Comparison of ENCODE assay signal across 7 mouse cellular contexts in genomic region chr12:79936698-79937097, GRCm38 (mm10).
DNase-seq lines count a peak whose midpoint lies in the region; ATAC-seq and TF ChIP-seq lines count a peak whose summit lies in the region.

No protein-coding gene starts in this region.

- no peak overlapping the region for H3K9ac ChIP-seq in embryonic facial prominence, embryonic 12.5 days
- H3K9ac ChIP-seq in limb, embryonic 14.5 days (ENCODE audit: low read depth, low read length, severe bottlenecking), result no peak overlapping the region

- peak overlapping the region; percentile 63 for H3K27ac ChIP-seq in embryonic facial prominence, embryonic 12.5 days
- peak overlapping the region; percentile 69 for H3K27ac ChIP-seq in hindbrain, embryonic 10.5 days
- H3K27ac ChIP-seq in limb, embryonic 14.5 days (replicated peaks; ENCODE audit: low read depth, low read length), result peak overlapping the region; percentile 61; the same call in 1 of the 2 replicates

- no peaks in the 10 kb centered on the region for H3K36me3 ChIP-seq in embryonic facial prominence, embryonic 12.5 days
- no peaks in the 10 kb centered on the region for H3K36me3 ChIP-seq in hindbrain, embryonic 10.5 days
- H3K36me3 ChIP-seq in limb, embryonic 14.5 days (ENCODE audit: control insufficient read depth, insufficient read depth, low read length), result no peaks in the 10 kb centered on the region

- H3K4me2 ChIP-seq in embryonic facial prominence, embryonic 12.5 days (replicated peaks), result no peak overlapping the region
- no peak overlapping the region for H3K4me2 ChIP-seq in limb, embryonic 14.5 days (replicated peaks; ENCODE audit: low read depth, low read length, severe bottlenecking)

- peaks cover 2% of the 10 kb centered on the region for H3K4me1 ChIP-seq in embryonic facial prominence, embryonic 12.5 days
- H3K4me1 ChIP-seq in hindbrain, embryonic 10.5 days (replicated peaks), result peaks cover 35% of the 10 kb centered on the region
- peaks cover 19% of the 10 kb centered on the region for H3K4me1 ChIP-seq in limb, embryonic 14.5 days (ENCODE audit: control insufficient read depth, insufficient read depth, low read length)

- WGBS in embryonic facial prominence, embryonic 12.5 days, result 21% methylated on average over 5 of the region's 5 CpGs
- WGBS in hindbrain, embryonic 10.5 days, result 50% methylated on average over 5 of the region's 5 CpGs
- WGBS in limb, embryonic 14.5 days, result 22% methylated on average over 5 of the region's 5 CpGs

- peak; percentile 72 for DNase-seq in Muller cell, postnatal 12 days (ENCODE audit: inconsistent ontology term)
- peak; percentile 22 for DNase-seq in hindbrain, embryonic 10.5 days (ENCODE audit: low spot score)
- no peak for DNase-seq in limb, embryonic 14.5 days (ENCODE audit: low spot score)
- DNase-seq in cerebellum, postnatal 4 days (ENCODE audit: low spot score in 2 of 2), result no peak
- DNase-seq in retina, embryonic 14.5 days (ENCODE audit: low spot score), result no peak
- DNase-seq in spleen, postnatal 14 days (ENCODE audit: low spot score in 2 of 2), result no peak

- no peak overlapping the region for H3K4me3 ChIP-seq in embryonic facial prominence, embryonic 12.5 days
- no peak overlapping the region for H3K4me3 ChIP-seq in hindbrain, embryonic 10.5 days
- no peak overlapping the region for H3K4me3 ChIP-seq in limb, embryonic 14.5 days (replicated peaks; ENCODE audit: low read length)

- TF ChIP-seq POLR2A in limb, embryonic 14.5 days (IDR thresholded peaks at IDR 0.05; ENCODE audit: borderline replicate concordance, extremely low read depth, insufficient read depth, insufficient read length), result no peak

- no peaks in the 10 kb centered on the region for H3K27me3 ChIP-seq in embryonic facial prominence, embryonic 12.5 days
- H3K27me3 ChIP-seq in hindbrain, embryonic 10.5 days (ENCODE audit: insufficient read depth, poor library complexity, severe bottlenecking), result no peaks in the 10 kb centered on the region
- H3K27me3 ChIP-seq in limb, embryonic 14.5 days (ENCODE audit: control insufficient read depth, insufficient read depth, low read length), result no peaks in the 10 kb centered on the region

- ATAC-seq in embryonic facial prominence, embryonic 12.5 days (ENCODE audit: insufficient number of reproducible peaks, insufficient read depth, low FRiP score, low TSS enrichment), result no peak
- no peak; the same call in 1 of the 2 replicates for ATAC-seq in limb, embryonic 14.5 days (ENCODE audit: low FRiP score, low read depth)

- no peaks in the 10 kb centered on the region for H3K9me3 ChIP-seq in embryonic facial prominence, embryonic 12.5 days
- H3K9me3 ChIP-seq in hindbrain, embryonic 10.5 days, result no peaks in the 10 kb centered on the region
- H3K9me3 ChIP-seq in limb, embryonic 14.5 days (ENCODE audit: control insufficient read depth, low read length), result no peaks in the 10 kb centered on the region

Comparison
In these comparisons a context has a peak if more than half of its experiments do, and no peak if none do; other contexts are left out.
1. DNase-seq: peak in Muller cell, postnatal 12 days (single experiment) and hindbrain, embryonic 10.5 days (single experiment); none in limb, embryonic 14.5 days (single experiment), cerebellum, postnatal 4 days (0 of 2), retina, embryonic 14.5 days (single experiment) and spleen, postnatal 14 days (0 of 2).
2. Peak in every context shown above with its lines, with median percentiles within 50 percentile points of each other: H3K27ac ChIP-seq.